Mouse (Mus musculus): ENCODE data around the gene Usp8. TPM values are rescaled to one million over a fixed set of nuclear protein-coding genes. Genes with fewer than 3 reads are reported as not detected.

The Usp8 gene
- polyA plus RNA-seq (2014; fragmentation: Nextera tagmentation; extraction: Ambion mirVana): 42.9 and 45.8 TPM in 2 replicates

GRCm38 (mm10) chr2:126706759-126707437 lies at the start of gene Usp8:
Gene Usp8 (plus strand): TSS chr2:126707328.
- 5% methylated on average over 26 of the region's 47 CpGs for WGBS
- peak within 1 kb of the TSS; percentile 92 for H3K4me3 ChIP-seq (ENCODE audit: low read depth, low read length)
- no peaks in the 10 kb centered on the region for H3K9me3 ChIP-seq (ENCODE audit: control insufficient read depth, low read length)
- H3K27me3 ChIP-seq (replicated peaks; ENCODE audit: control insufficient read depth, insufficient read depth, low read length): 0 out of 2 replicates have a peak, but pooled peaks cover 5% of the 10 kb centered on the region
- H3K27ac ChIP-seq (replicated peaks; ENCODE audit: low read depth, low read length): peak within 1 kb of the TSS; percentile 83
- H3K4me1 ChIP-seq (ENCODE audit: control insufficient read depth, insufficient read depth, low read length): 0 out of 2 replicates have a peak, but pooled peaks cover 9% of the 10 kb centered on the region
- H3K9ac ChIP-seq (ENCODE audit: low read depth, low read length): peak within 1 kb of the TSS; percentile 93
- H3K4me2 ChIP-seq (ENCODE audit: low read depth, low read length): peak within 1 kb of the TSS; percentile 61
- peak; percentile 98 for DNase-seq (ENCODE audit: low spot score)
- H3K36me3 ChIP-seq (ENCODE audit: control insufficient read depth, insufficient read depth, low read length): no peaks in the 10 kb centered on the region
- ATAC-seq (ENCODE audit: low read depth): peak; percentile 100

DNA sequence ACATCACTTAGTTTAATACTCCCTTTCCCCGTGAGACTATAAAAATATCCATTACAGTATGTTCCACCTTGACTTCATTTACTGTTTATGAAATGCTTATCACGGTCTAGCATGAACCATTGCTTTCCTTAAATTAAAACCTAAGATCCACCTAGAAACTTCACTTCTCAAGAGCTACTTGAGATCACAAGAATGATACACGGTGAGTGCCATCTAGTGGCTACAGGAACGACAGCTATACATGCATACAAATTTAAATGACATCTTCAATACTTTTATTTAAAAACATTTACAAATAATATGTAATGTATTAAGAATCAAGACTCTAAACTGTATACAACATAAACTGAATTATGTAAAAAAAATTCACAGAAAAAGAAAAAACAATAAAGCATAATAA lies 43.6 kb upstream of the Usp8 start:
- Histone ChIP-seq H3K9ac (ENCODE audit: low read depth, low read length) (no peak overlapping the region), H3K36me3 (ENCODE audit: control insufficient read depth, insufficient read depth, low read length) (no peaks in the 10 kb centered on the region), H3K9me3 (ENCODE audit: control insufficient read depth, low read length) (no peaks in the 10 kb centered on the region), H3K4me3 (ENCODE audit: low read depth, low read length) (no peak overlapping the region), H3K4me1 (ENCODE audit: control insufficient read depth, insufficient read depth, low read length) (no peaks in the 10 kb centered on the region), H3K27ac (replicated peaks; ENCODE audit: low read depth, low read length) (no peak overlapping the region), H3K27me3 (replicated peaks; ENCODE audit: control insufficient read depth, insufficient read depth, low read length) (no peaks in the 10 kb centered on the region), H3K4me2 (ENCODE audit: low read depth, low read length) (no peak overlapping the region)
- peak; percentile 85 for DNase-seq (ENCODE audit: low spot score)
- 0 out of 2 replicates have a peak, but pooled peaks have one; percentile 33 for ATAC-seq (ENCODE audit: low read depth)
- WGBS: 57% methylated on average over 4 of the region's 4 CpGs

DNA sequence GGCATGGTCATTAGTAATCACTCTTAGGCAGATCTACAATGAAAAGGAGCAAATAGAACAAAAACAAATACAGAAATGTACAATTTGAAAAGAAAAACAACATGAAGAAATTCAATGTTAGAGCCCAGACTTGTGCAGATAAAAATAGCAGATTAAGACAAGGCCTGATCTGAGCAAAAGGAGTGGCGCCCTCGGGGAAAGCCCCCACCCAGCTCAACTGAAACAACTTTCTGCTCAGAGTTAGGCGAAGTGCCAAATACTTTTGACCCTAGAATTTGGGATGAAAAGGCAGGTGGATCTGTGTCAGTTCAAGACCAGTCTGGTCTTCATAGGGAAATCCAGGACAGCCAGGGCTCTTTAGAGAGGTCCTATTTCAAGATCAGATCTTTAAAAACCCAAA lies 41.1 kb upstream of the Usp8 start:
- Histone ChIP-seq H3K4me3 (ENCODE audit: low read depth, low read length) (no peak overlapping the region), H3K9ac (ENCODE audit: low read depth, low read length) (no peak overlapping the region), H3K9me3 (ENCODE audit: control insufficient read depth, low read length) (no peaks in the 10 kb centered on the region), H3K36me3 (ENCODE audit: control insufficient read depth, insufficient read depth, low read length) (no peaks in the 10 kb centered on the region), H3K27ac (replicated peaks; ENCODE audit: low read depth, low read length) (no peak overlapping the region), H3K27me3 (replicated peaks; ENCODE audit: control insufficient read depth, insufficient read depth, low read length) (no peaks in the 10 kb centered on the region), H3K4me1 (ENCODE audit: control insufficient read depth, insufficient read depth, low read length) (no peaks in the 10 kb centered on the region), H3K4me2 (ENCODE audit: low read depth, low read length) (no peak overlapping the region)
- ATAC-seq (ENCODE audit: low read depth) (no peak), DNase-seq (ENCODE audit: low spot score) (no peak)
- 83% methylated on average over 3 of the region's 3 CpGs for WGBS

DNA sequence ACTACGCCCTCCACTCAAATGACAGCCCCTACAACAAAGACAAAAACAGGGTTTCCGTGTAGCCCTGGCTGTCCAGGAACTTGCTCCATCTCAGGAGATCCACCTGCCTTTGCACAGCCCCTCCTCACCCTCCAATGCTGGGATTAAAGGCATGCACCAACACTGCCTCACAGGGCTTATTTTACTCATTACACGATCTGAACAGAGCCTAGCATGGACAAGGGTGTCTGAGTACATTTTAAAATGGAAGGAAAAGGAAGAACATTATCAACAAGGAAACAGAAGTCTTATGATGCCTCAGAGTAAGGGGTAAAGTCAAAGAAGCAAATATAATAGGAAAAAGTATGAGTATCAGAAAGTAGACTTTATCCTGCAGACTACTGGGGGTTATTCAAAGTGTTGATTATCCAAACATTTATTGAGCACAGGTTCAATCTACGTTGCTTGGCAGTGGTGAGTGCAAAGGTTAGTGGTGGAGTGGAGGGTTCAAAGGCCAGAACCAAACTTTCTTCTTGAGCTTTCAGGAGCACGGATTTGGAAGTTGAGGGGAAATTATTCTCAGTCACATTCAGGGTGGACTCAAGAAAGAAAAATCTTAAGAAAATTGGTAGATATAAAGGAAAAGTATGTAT lies 38.4 kb upstream of the Usp8 start:
- no peak for ATAC-seq (ENCODE audit: low read depth)
- WGBS: 90% methylated on average over 5 of the region's 5 CpGs
- H3K9ac ChIP-seq (ENCODE audit: low read depth, low read length): no peak overlapping the region

GRCm38 (mm10) chr2:126673317-126674242 lies 33.5 kb upstream of the Usp8 start:
- H3K27ac ChIP-seq (replicated peaks; ENCODE audit: low read depth, low read length): 0 out of 2 replicates have a peak overlapping the region, but pooled peaks have one; percentile 100
- H3K4me1 ChIP-seq (ENCODE audit: control insufficient read depth, insufficient read depth, low read length): peaks cover 25% of the 10 kb centered on the region
- ATAC-seq (ENCODE audit: low read depth) (no peak), DNase-seq (ENCODE audit: low spot score) (no peak)
- H3K4me3 ChIP-seq (ENCODE audit: low read depth, low read length): peak overlapping the region; percentile 96
- peak overlapping the region; percentile 80 for H3K4me2 ChIP-seq (ENCODE audit: low read depth, low read length)
- no peaks in the 10 kb centered on the region for H3K27me3 ChIP-seq (replicated peaks; ENCODE audit: control insufficient read depth, insufficient read depth, low read length)
- 57% methylated on average over 13 of the region's 13 CpGs for WGBS
- peaks cover 15% of the 10 kb centered on the region; the same call in 1 of the 2 replicates for H3K36me3 ChIP-seq (ENCODE audit: control insufficient read depth, insufficient read depth, low read length)
- H3K9me3 ChIP-seq (ENCODE audit: control insufficient read depth, low read length): no peaks in the 10 kb centered on the region
- peak overlapping the region; percentile 100 for H3K9ac ChIP-seq (ENCODE audit: low read depth, low read length)

More for the DNA sequence above, 38.4 kb upstream of the Usp8 start:
- H3K36me3 ChIP-seq (ENCODE audit: control insufficient read depth, insufficient read depth, low read length): no peaks in the 10 kb centered on the region
- no peak overlapping the region for H3K4me2 ChIP-seq (ENCODE audit: low read depth, low read length)
- no peaks in the 10 kb centered on the region for H3K9me3 ChIP-seq (ENCODE audit: control insufficient read depth, low read length)
- H3K27me3 ChIP-seq (replicated peaks; ENCODE audit: control insufficient read depth, insufficient read depth, low read length): no peaks in the 10 kb centered on the region
- H3K27ac ChIP-seq (replicated peaks; ENCODE audit: low read depth, low read length): no peak overlapping the region
- no peak overlapping the region for H3K4me3 ChIP-seq (ENCODE audit: low read depth, low read length)
- no peak for DNase-seq (ENCODE audit: low spot score)
- H3K4me1 ChIP-seq (ENCODE audit: control insufficient read depth, insufficient read depth, low read length): peaks cover 15% of the 10 kb centered on the region

- Histone ChIP-seq H3K4me3 (ENCODE audit: low read depth, low read length) (peak overlapping the region; percentile 96), H3K36me3 (ENCODE audit: control insufficient read depth, insufficient read depth, low read length) (peaks cover 21% of the 10 kb centered on the region), H3K9ac (ENCODE audit: low read depth, low read length) (peak overlapping the region; percentile 100), H3K9me3 (ENCODE audit: control insufficient read depth, low read length) (no peaks in the 10 kb centered on the region), H3K27ac (replicated peaks; ENCODE audit: low read depth, low read length) (peak overlapping the region; percentile 100), H3K4me2 (ENCODE audit: low read depth, low read length) (peak overlapping the region; percentile 80), H3K4me1 (ENCODE audit: control insufficient read depth, insufficient read depth, low read length) (peaks cover 25% of the 10 kb centered on the region), H3K27me3 (replicated peaks; ENCODE audit: control insufficient read depth, insufficient read depth, low read length) (no peaks in the 10 kb centered on the region)
- ATAC-seq (ENCODE audit: low read depth) (peak; percentile 37), DNase-seq (ENCODE audit: low spot score) (peak; percentile 38)
- WGBS: 1% methylated on average over 21 of the region's 77 CpGs
Observed at GRCm38 (mm10) chr2:126674441-126675168, 32.5 kb upstream of the Usp8 start.

DNA sequence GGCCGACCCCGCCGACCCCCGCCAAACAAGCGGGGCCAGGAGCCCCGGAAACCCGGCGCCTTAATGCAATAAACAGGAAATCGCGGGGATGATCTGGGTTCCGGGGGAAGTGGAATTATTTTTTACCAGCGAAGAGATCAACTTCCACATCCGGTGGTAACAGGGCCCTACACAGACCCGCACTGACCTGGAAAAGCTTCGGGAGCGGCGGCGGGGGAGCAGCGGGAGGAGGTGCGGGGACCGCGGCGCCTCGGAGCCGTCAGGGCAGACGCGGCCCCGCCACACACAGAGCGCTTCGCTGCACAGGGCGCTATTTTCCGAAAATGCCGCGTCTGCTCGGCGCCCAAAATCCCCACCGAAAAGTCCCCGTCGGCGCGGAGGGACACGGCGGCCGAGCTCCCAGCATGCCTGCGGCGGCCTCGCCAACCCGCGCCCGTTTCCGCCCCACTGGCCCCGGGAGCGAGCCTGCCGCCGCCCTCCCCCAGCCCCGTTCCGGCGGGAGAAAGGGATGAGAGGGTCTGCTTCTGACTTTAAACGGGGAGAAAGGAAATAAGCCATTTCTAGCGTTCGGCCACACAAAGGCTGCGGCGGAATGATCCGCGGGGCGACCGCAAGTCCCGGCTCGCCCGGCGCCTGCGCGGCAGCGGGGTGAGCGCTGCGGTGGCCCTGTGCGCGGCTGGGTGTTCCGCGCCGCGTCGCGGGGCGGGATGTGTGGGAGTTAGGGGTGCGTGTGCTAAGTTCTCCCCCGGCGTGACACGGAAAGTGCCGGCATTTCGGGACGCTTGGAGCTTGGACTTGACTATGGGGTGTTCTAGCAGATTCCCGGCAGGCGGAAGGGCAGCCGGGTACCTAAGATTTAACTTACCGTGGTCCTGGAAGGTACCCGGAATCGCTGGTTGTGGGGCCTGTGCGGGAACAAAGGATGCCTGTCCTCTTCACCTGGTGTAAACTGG lies 31.7 kb upstream of the Usp8 start:
- H3K9ac ChIP-seq (ENCODE audit: low read depth, low read length): peak overlapping the region; percentile 100
- peaks cover 25% of the 10 kb centered on the region for H3K4me1 ChIP-seq (ENCODE audit: control insufficient read depth, insufficient read depth, low read length)
- DNase-seq (ENCODE audit: low spot score) (peak; percentile 96), ATAC-seq (ENCODE audit: low read depth) (peak; percentile 93)
- H3K4me2 ChIP-seq (ENCODE audit: low read depth, low read length): peak overlapping the region; percentile 80
- peaks cover 3% of the 10 kb centered on the region; the same call in 1 of the 2 replicates for H3K9me3 ChIP-seq (ENCODE audit: control insufficient read depth, low read length)
- peak overlapping the region; percentile 96 for H3K4me3 ChIP-seq (ENCODE audit: low read depth, low read length)
- peaks cover 24% of the 10 kb centered on the region for H3K36me3 ChIP-seq (ENCODE audit: control insufficient read depth, insufficient read depth, low read length)
- WGBS: under 1% methylated on average over 65 of the region's 99 CpGs
- no peaks in the 10 kb centered on the region for H3K27me3 ChIP-seq (replicated peaks; ENCODE audit: control insufficient read depth, insufficient read depth, low read length)
- H3K27ac ChIP-seq (replicated peaks; ENCODE audit: low read depth, low read length): peak overlapping the region; percentile 100

Data from embryonic facial prominence, embryonic 14.5 days (tissue).